Mouse (Mus musculus) layer of hippocampus, postnatal 36 days (tissue): ENCODE measurements around the gene Cdk20. TPM values are rescaled to one million over a fixed set of nuclear protein-coding genes. Genes with fewer than 3 reads are reported as not detected.

Experiments
- total RNA-seq, 2 experiments: library from RNA; stranded (reverse); gene quantifications; 2 replicates each; pipeline ENCODE4 v1.2.3; 2021

Cdk20 gene
- total RNA-seq, 2 experiments from 2014 or later, result 9.7 to 12.6 TPM

Other genes with a start within 250 kb of the Cdk20 start
- gene Cdc14b, start 157.0 kb upstream of the Cdk20 start, total RNA-seq, result 10 to 100 TPM in 1 of 2 experiments, 1 to 10 TPM in 1; 8.8 to 10.2 TPM
- 10 to 100 TPM; 16.6 to 19.7 TPM for gene Aaed1, start 119.6 kb upstream of the Cdk20 start, total RNA-seq
- gene Ctsl, start 61.4 kb upstream of the Cdk20 start, total RNA-seq, result 100 to 1,000 TPM; 108 to 112 TPM
- not detected for gene Fam240b, start 65.5 kb downstream of the Cdk20 start, total RNA-seq